Mouse (Mus musculus): ENCODE measurements around the gene Hspa12a. TPM values are rescaled to one million over a fixed set of nuclear protein-coding genes. Genes with fewer than 3 reads are reported as not detected.
A peak's percentile ranks its signal among the peaks of the same experiment; 100 is the strongest.

Hspa12a gene
- polyA plus RNA-seq, 1 experiment = 51.0 TPM

- no peaks in the 10 kb centered on the region for H3K27me3 ChIP-seq (ENCODE audit: control insufficient read depth, insufficient read depth, low read length)
- H3K27ac ChIP-seq (ENCODE audit: control insufficient read depth, insufficient read depth, low read depth, low read length) = peak overlapping the region; percentile 81
- TF ChIP-seq CTCF (IDR thresholded peaks at IDR 0.05; ENCODE audit: control insufficient read depth, insufficient read depth, insufficient replicate concordance, low read depth, low read length) (no peak), POLR2A (IDR thresholded peaks at IDR 0.05; ENCODE audit: control insufficient read depth, low read depth, low read length) (no peak)
- H3K4me3 ChIP-seq (ENCODE audit: control insufficient read depth, low read depth, low read length) = no peak overlapping the region
- no peaks in the 10 kb centered on the region for H3K36me3 ChIP-seq (ENCODE audit: control insufficient read depth, insufficient read depth, low read length)
- peaks cover 17% of the 10 kb centered on the region for H3K4me1 ChIP-seq (ENCODE audit: control insufficient read depth, insufficient read depth, low read length)
Measured at GRCm38 (mm10) chr19:58872381-58873259, 70.8 kb downstream of the Hspa12a start.

GRCm38 (mm10) chr19:58871878-58872277 lies 71.6 kb downstream of the Hspa12a start:
- Histone ChIP-seq H3K27ac (ENCODE audit: control insufficient read depth, insufficient read depth, low read depth, low read length) (peak overlapping the region; percentile 27; the same call in 1 of the 2 replicates), H3K36me3 (ENCODE audit: control insufficient read depth, insufficient read depth, low read length) (no peaks in the 10 kb centered on the region), H3K4me1 (ENCODE audit: control insufficient read depth, insufficient read depth, low read length) (peaks cover 17% of the 10 kb centered on the region), H3K4me3 (ENCODE audit: control insufficient read depth, low read depth, low read length) (no peak overlapping the region), H3K27me3 (ENCODE audit: control insufficient read depth, insufficient read depth, low read length) (no peaks in the 10 kb centered on the region)
- TF ChIP-seq CTCF (IDR thresholded peaks at IDR 0.05; ENCODE audit: control insufficient read depth, insufficient read depth, insufficient replicate concordance, low read depth, low read length) = no peak
- no peak for TF ChIP-seq POLR2A (IDR thresholded peaks at IDR 0.05; ENCODE audit: control insufficient read depth, low read depth, low read length)

- H3K4me3 ChIP-seq (ENCODE audit: control insufficient read depth, low read depth, low read length) = no peak overlapping the region
Measured at GRCm38 (mm10) chr19:58866651-58867050, 76.8 kb downstream of the Hspa12a start.

GRCm38 (mm10) chr19:58865224-58865623 lies 78.2 kb downstream of the Hspa12a start:
- Histone ChIP-seq H3K36me3 (ENCODE audit: control insufficient read depth, insufficient read depth, low read length) (no peaks in the 10 kb centered on the region), H3K4me1 (ENCODE audit: control insufficient read depth, insufficient read depth, low read length) (peaks cover 8% of the 10 kb centered on the region), H3K27ac (ENCODE audit: control insufficient read depth, insufficient read depth, low read depth, low read length) (no peak overlapping the region), H3K27me3 (ENCODE audit: control insufficient read depth, insufficient read depth, low read length) (no peaks in the 10 kb centered on the region), H3K4me3 (ENCODE audit: control insufficient read depth, low read depth, low read length) (no peak overlapping the region)
- TF ChIP-seq CTCF (IDR thresholded peaks at IDR 0.05; ENCODE audit: control insufficient read depth, insufficient read depth, insufficient replicate concordance, low read depth, low read length) (no peak), POLR2A (IDR thresholded peaks at IDR 0.05; ENCODE audit: control insufficient read depth, low read depth, low read length) (no peak)

More at GRCm38 (mm10) chr19:58866651-58867050, 76.8 kb downstream of the Hspa12a start:
- Histone ChIP-seq H3K27me3 (ENCODE audit: control insufficient read depth, insufficient read depth, low read length) (no peaks in the 10 kb centered on the region), H3K36me3 (ENCODE audit: control insufficient read depth, insufficient read depth, low read length) (no peaks in the 10 kb centered on the region), H3K27ac (ENCODE audit: control insufficient read depth, insufficient read depth, low read depth, low read length) (no peak overlapping the region), H3K4me1 (ENCODE audit: control insufficient read depth, insufficient read depth, low read length) (peaks cover under 1% of the 10 kb centered on the region; the same call in 1 of the 2 replicates)
- TF ChIP-seq CTCF (IDR thresholded peaks at IDR 0.05; ENCODE audit: control insufficient read depth, insufficient read depth, insufficient replicate concordance, low read depth, low read length) = no peak
- TF ChIP-seq POLR2A (IDR thresholded peaks at IDR 0.05; ENCODE audit: control insufficient read depth, low read depth, low read length) = no peak

GRCm38 (mm10) chr19:58864006-58864573 lies 79.4 kb downstream of the Hspa12a start:
- no peak for TF ChIP-seq POLR2A (IDR thresholded peaks at IDR 0.05; ENCODE audit: control insufficient read depth, low read depth, low read length)
- TF ChIP-seq CTCF (IDR thresholded peaks at IDR 0.05; ENCODE audit: control insufficient read depth, insufficient read depth, insufficient replicate concordance, low read depth, low read length) = no peak
- Histone ChIP-seq H3K27me3 (ENCODE audit: control insufficient read depth, insufficient read depth, low read length) (no peaks in the 10 kb centered on the region), H3K27ac (ENCODE audit: control insufficient read depth, insufficient read depth, low read depth, low read length) (no peak overlapping the region), H3K4me3 (ENCODE audit: control insufficient read depth, low read depth, low read length) (no peak overlapping the region), H3K4me1 (ENCODE audit: control insufficient read depth, insufficient read depth, low read length) (peaks cover 14% of the 10 kb centered on the region), H3K36me3 (ENCODE audit: control insufficient read depth, insufficient read depth, low read length) (no peaks in the 10 kb centered on the region)

- H3K4me1 ChIP-seq (ENCODE audit: control insufficient read depth, insufficient read depth, low read length) = peaks cover 14% of the 10 kb centered on the region
- H3K36me3 ChIP-seq (ENCODE audit: control insufficient read depth, insufficient read depth, low read length) = no peaks in the 10 kb centered on the region
- H3K27me3 ChIP-seq (ENCODE audit: control insufficient read depth, insufficient read depth, low read length) = no peaks in the 10 kb centered on the region
- TF ChIP-seq POLR2A (IDR thresholded peaks at IDR 0.05; ENCODE audit: control insufficient read depth, low read depth, low read length) = no peak
- TF ChIP-seq CTCF (IDR thresholded peaks at IDR 0.05; ENCODE audit: control insufficient read depth, insufficient read depth, insufficient replicate concordance, low read depth, low read length) = no peak
- no peak overlapping the region; the same call in 1 of the 2 replicates for H3K4me3 ChIP-seq (ENCODE audit: control insufficient read depth, low read depth, low read length)
- H3K27ac ChIP-seq (ENCODE audit: control insufficient read depth, insufficient read depth, low read depth, low read length) = no peak overlapping the region
Measured at GRCm38 (mm10) chr19:58861174-58861760, 82.2 kb downstream of the Hspa12a start.

Data from testis, adult 2 months (tissue).